Mouse (Mus musculus) heart, embryonic 12.5 days (tissue): ENCODE results near the gene Zwint. TPM values are rescaled to one million over a fixed set of nuclear protein-coding genes. Genes with fewer than 3 reads are reported as not detected.
A peak's percentile ranks its signal among the peaks of the same experiment; 100 is the strongest.

Experiments
- ATAC-seq: fragments of 200-750 bp; cut with Nextera tagmentation; 2 replicates; pipeline ENCODE4 v1.8.0; 2017; ENCODE audit warnings: moderate TSS enrichment, moderate library complexity; ENCODE audit not compliant: insufficient number of reproducible peaks, low FRiP score
- H3K27ac ChIP-seq: fragments of 300-500 bp; sonication (generic); 2 replicates; pipeline ENCODE4 v1.5.1; 2016; ENCODE audit warnings: mild to moderate bottlenecking, moderate library complexity; ENCODE audit not compliant: poor library complexity, severe bottlenecking
- H3K27me3 ChIP-seq: fragments of 300-500 bp; sonication (generic); replicated peaks from 2 replicates; pipeline ENCODE4 v1.6.1; 2016; ENCODE audit warnings: mild to moderate bottlenecking, moderate library complexity
- H3K36me3 ChIP-seq: fragments of 300-500 bp; sonication (generic); 2 replicates; pipeline ENCODE4 v1.6.1; 2016; ENCODE audit warnings: mild to moderate bottlenecking, moderate library complexity
- H3K4me1 ChIP-seq: fragments of 300-500 bp; sonication (generic); replicated peaks from 2 replicates; pipeline ENCODE4 v1.6.1; 2016; ENCODE audit warnings: mild to moderate bottlenecking
- H3K4me2 ChIP-seq: fragments of 300-500 bp; sonication (generic); 2 replicates; pipeline ENCODE4 v1.6.1; 2016; ENCODE audit warnings: mild to moderate bottlenecking, moderate library complexity
- H3K4me3 ChIP-seq: fragments of 300-500 bp; sonication (generic); 2 replicates; pipeline ENCODE4 v1.5.1; 2016; ENCODE audit warnings: mild to moderate bottlenecking
- H3K9ac ChIP-seq: fragments of 300-500 bp; sonication (generic); 2 replicates; pipeline ENCODE4 v1.6.1; 2016; ENCODE audit warnings: mild to moderate bottlenecking, moderate library complexity
- H3K9me3 ChIP-seq: fragments of 300-500 bp; sonication (generic); replicated peaks from 2 replicates; pipeline ENCODE4 v1.6.1; 2016; ENCODE audit warnings: mild to moderate bottlenecking, moderate library complexity
- WGBS: fragments of 180-500 bp; shearing (Covaris S2); methylation state at CpG from one replicate; pipeline ENCODE4 v1.1.7; 2016; 5-methylcytosine and 5-hydroxymethylcytosine counted together
- polyA plus RNA-seq: library from polyadenylated mRNA; unstranded; fragments of >200 nt; fragmentation: Nextera tagmentation; extraction: Ambion mirVana; gene quantifications from 2 replicates; pipeline ENCODE4 v1.2.1, GENCODE M21; 2016

The Zwint gene
- 302 and 304 TPM in 2 replicates for polyA plus RNA-seq

DNA sequence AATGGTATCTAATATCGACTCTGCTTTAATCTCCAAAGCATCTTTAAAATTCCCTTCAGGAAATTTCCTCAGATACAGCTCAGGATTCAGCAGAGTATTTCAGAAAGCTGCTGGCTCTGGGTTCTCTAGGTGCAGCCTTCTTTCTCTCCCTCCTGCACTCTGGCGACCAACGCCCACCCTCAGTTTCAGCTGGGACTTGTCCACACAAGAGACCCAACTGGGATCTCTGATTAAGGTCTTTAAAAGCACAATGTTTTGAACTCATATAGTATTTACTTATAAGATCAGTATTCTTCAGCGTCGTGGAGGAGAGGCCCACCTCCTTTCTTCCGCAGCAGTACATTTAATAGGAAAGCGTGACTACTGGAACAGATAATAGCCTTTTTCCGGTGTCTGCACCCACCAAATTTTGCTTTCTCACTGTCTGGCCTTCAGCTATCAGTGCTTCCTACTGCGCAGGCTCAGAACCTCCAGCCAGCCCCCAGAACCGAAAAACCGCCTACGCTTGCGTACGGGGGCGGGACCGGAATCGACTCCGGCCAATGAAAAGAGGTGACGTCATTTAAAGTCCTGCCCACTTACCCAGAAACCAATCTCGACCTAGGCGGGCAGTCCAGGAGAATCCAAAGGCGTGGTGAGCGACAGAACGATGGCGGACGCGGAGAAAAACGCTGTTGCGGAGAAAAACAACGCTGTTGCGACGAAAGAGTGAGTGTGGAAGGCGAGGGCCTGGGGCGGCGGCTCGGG lies at the start of gene Zwint:
Gene Zwint, plus strand, starts transcription at position 576 of the 747 bp plus-strand sequence.
- Histone ChIP-seq H3K27ac (peak within 1 kb of the TSS; percentile 96), H3K27me3 (no peaks in the 10 kb centered on the region), H3K9me3 (no peaks in the 10 kb centered on the region), H3K4me1 (peaks cover 21% of the 10 kb centered on the region), H3K4me2 (peak within 1 kb of the TSS; percentile 77), H3K4me3 (peak within 1 kb of the TSS; percentile 81), H3K36me3 (peaks cover 28% of the 10 kb centered on the region), H3K9ac (peak within 1 kb of the TSS; percentile 89)
- 2% methylated on average over 36 of the region's 36 CpGs for WGBS
- peak; percentile 99 for ATAC-seq

DNA sequence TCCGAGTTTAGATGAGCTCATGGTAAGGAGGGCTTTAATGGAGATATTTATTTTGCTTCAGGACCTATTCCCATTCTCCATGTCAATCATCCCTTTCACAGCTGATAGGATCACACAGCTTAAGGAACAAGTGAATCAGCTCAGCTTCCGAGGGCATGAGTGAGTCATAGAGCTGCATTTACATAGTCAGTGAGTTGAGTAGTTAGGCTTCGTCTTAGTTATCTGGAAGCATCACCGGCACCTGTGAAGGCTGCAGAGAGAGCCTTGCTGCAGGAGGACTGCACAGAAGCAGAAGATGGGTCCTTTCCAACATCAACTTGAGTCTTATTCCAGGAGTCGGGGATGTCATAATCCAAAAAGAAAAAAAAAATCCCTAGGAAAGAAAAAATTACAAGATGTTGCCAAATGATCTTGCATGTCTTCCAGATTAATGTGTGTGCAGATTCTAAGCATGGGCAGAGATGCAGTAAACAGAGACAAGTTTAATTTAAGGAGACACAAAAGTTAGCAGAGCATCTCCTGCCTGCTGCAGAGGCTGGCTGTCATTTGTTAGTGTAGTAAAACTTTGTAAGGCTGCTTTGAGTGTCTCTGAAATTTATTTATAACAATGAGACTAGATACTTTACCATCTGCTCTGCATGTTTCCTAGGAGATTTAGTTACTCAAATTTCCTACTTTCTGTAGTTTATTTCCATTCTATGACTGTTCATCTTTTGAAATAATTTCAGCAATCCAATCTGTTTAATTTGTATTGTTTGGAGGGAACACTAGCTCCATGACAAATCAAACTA lies 41.3 kb upstream of the Zwint start:
- H3K27ac ChIP-seq, result no peak overlapping the region
- peaks cover 6% of the 10 kb centered on the region for H3K9me3 ChIP-seq
- no peaks in the 10 kb centered on the region for H3K36me3 ChIP-seq
- no peak overlapping the region for H3K4me3 ChIP-seq
- ATAC-seq, result no peak
- 56% methylated on average over 5 of the region's 5 CpGs for WGBS
- no peaks in the 10 kb centered on the region for H3K4me1 ChIP-seq
- H3K27me3 ChIP-seq, result no peaks in the 10 kb centered on the region
- H3K4me2 ChIP-seq, result no peak overlapping the region
- no peak overlapping the region for H3K9ac ChIP-seq

DNA sequence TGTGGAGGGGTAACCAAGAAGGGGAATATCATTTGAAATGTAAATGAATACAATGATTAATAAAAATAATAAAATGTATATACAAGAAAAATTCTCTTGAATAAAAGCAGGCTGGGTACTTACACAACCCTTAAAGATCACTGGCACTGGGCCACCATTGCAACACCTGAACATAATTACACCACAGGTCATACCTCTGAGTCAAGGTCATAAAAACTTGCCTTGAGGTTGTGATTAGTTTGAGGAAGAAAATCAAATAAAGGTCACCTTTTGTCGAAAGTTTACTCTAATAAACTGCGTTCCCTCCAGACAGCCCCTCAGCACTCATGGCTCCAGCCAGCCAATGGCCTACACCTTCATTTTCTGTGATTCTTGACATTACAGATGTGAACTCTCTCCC lies 38.5 kb upstream of the Zwint start:
- no peaks in the 10 kb centered on the region for H3K4me1 ChIP-seq
- H3K36me3 ChIP-seq, result no peaks in the 10 kb centered on the region
- no peak for ATAC-seq
- H3K9me3 ChIP-seq, result peaks cover 6% of the 10 kb centered on the region
- H3K4me3 ChIP-seq, result no peak overlapping the region
- H3K4me2 ChIP-seq, result no peak overlapping the region
- WGBS, result 88% methylated on average over 2 of the region's 2 CpGs
- no peaks in the 10 kb centered on the region for H3K27me3 ChIP-seq
- no peak overlapping the region for H3K9ac ChIP-seq
- no peak overlapping the region for H3K27ac ChIP-seq

DNA sequence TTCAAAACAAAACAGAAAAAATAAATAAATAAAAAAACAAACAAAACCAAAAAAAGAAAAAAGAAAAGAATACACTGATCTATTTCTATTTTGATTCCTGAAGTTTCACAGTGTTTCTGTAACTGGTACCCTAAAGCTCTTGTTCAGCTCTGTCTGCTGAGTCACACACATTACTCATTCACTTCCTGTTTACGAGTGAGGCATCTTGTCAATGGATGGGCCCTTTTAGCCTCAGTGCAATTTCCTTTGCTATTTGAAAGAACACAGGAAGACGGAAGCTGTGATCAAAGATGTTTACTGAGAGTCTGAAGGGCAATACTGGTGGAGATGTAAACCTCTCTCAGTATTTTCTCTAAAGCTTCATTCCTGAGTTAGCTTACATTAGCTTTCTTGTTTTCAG lies 34.1 kb upstream of the Zwint start:
- Histone ChIP-seq H3K4me2 (no peak overlapping the region), H3K4me3 (no peak overlapping the region), H3K27ac (no peak overlapping the region), H3K4me1 (no peaks in the 10 kb centered on the region), H3K9ac (no peak overlapping the region), H3K9me3 (peaks cover 2% of the 10 kb centered on the region), H3K27me3 (no peaks in the 10 kb centered on the region), H3K36me3 (no peaks in the 10 kb centered on the region)
- no peak for ATAC-seq
- whole genome bisulfite sequencing, result 52% methylated on average over 2 of the region's 2 CpGs

DNA sequence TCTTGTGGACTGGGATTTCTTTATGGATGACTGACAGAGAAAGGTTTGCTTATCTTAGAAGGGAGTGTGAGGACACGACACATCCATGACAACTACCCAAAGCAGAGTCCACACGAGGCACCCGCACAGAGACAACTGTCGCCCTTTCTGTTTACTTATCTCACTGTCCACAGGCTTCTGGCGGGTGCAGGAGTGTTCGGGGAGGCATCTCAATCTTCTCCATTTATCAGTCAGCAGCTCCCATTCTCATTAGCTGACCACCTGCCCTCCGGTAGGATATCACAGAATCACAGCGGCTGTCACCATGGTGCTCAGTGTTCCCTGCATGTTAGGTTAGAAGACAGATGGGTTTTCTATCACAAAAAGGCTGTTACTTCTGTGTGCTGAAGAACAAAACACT lies 31.1 kb upstream of the Zwint start:
- Histone ChIP-seq H3K27ac (no peak overlapping the region), H3K4me2 (no peak overlapping the region), H3K36me3 (no peaks in the 10 kb centered on the region), H3K4me1 (no peaks in the 10 kb centered on the region), H3K9ac (no peak overlapping the region), H3K27me3 (no peaks in the 10 kb centered on the region), H3K9me3 (no peaks in the 10 kb centered on the region), H3K4me3 (no peak overlapping the region)
- 22% methylated on average over 8 of the region's 8 CpGs for WGBS
- ATAC-seq, result no peak

DNA sequence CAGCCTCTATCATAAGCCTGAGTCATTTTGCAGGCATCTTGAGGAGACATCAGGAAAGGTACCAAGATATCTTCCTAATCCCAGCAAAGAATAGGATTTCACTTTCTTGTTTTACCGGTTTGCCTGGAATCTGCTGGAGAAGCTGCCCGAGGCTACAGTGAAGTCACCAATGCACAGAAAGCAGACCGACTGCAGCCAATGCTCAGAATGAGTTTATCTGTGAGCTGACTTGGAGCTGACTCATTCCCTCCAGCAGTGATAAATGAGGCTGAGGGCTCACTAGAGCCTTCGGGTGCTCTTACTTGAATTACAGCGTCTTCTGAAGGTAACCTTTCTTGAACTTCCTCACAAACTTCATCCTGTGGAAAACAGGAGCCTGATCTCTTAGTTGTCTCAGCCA lies 20.5 kb upstream of the Zwint start:
- Histone ChIP-seq H3K27ac (no peak overlapping the region), H3K4me3 (no peak overlapping the region), H3K4me2 (no peak overlapping the region), H3K9ac (no peak overlapping the region), H3K4me1 (0 out of 2 replicates have a peak, but pooled peaks cover 9% of the 10 kb centered on the region), H3K9me3 (no peaks in the 10 kb centered on the region), H3K27me3 (no peaks in the 10 kb centered on the region), H3K36me3 (no peaks in the 10 kb centered on the region)
- 8% methylated on average over 5 of the region's 5 CpGs for WGBS
- peak; percentile 22; the same call in 1 of the 2 replicates for ATAC-seq

DNA sequence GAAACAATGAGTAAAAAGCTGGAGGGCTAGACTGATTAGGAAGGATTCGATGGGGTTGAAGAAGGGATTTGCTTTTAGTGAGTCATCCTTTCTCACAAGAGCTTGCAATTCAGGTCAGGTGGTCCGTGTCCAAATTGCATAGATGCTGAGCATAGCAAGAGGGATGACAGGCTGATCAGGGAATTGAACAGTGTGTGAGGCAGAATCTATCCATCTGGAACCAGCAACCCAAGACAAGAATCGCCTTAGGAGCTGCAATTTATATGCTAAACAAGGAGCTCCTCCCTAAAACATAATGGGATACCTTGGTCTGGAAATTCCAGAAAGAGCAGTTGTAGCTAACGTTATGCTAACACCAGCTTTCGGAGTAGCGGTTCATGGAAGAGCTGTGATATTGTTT lies 3.8 kb upstream of the Zwint start:
- Histone ChIP-seq H3K4me3 (no peak overlapping the region), H3K4me2 (no peak overlapping the region), H3K27ac (no peak overlapping the region), H3K36me3 (peaks cover under 1% of the 10 kb centered on the region; the same call in 1 of the 2 replicates), H3K9ac (no peak overlapping the region), H3K9me3 (no peaks in the 10 kb centered on the region), H3K4me1 (peaks cover 8% of the 10 kb centered on the region), H3K27me3 (no peaks in the 10 kb centered on the region)
- no peak for ATAC-seq
- 65% methylated on average over 6 of the region's 6 CpGs for WGBS

DNA sequence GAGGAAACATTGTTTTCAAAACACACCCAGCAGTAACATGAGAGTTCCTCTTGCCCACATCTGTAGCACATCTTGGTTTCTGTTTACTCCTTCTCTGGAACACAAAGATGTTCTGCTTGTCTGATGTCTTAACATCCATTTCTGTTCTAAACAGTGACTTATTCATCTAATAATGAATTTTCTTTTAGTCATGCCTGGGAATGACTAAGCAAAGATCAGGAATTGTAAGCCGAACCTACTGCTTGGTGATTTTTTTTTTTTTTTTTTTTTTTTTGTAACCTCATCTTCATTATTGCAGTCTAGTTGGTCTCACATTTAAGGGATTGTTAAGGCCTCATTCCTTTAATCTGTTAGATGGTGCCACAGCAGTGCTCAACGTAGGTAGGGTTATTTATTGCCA lies 848 bp upstream of the Zwint start:
- Histone ChIP-seq H3K27me3 (no peaks in the 10 kb centered on the region), H3K4me1 (peaks cover 21% of the 10 kb centered on the region), H3K27ac (peak overlapping the region; percentile 89; the same call in 1 of the 2 replicates), H3K36me3 (peaks cover 23% of the 10 kb centered on the region), H3K4me3 (peak overlapping the region; percentile 81; the same call in 1 of the 2 replicates), H3K4me2 (peak overlapping the region; percentile 56), H3K9me3 (no peaks in the 10 kb centered on the region), H3K9ac (no peak overlapping the region)
- 71% methylated on average over 2 of the region's 2 CpGs for WGBS
- ATAC-seq, result no peak

DNA sequence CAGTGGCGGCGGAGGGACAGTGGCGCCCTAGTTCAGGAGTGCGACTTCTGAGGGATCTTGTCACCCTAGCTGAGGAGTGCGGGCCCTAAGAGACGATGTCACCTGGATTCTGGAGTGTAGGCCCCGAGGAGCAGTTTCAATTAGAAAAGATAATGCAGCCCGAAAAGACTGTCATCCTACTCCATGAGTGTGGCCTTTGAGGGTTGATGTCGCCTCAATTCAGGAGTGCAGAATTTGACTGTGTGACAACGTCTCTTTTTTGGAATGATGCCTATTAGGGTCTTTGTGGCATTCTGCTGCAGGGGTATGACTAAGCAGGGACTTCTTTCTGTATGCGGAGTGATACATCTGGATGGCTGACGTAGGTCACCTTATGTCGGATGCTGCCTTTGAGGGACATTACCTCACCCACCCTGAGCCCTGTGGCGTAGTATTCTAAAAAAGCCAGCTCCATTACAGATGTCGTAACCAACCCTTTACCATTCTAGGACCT lies 418 bp downstream of the Zwint start:
- 2% methylated on average over 15 of the region's 15 CpGs for WGBS

DNA sequence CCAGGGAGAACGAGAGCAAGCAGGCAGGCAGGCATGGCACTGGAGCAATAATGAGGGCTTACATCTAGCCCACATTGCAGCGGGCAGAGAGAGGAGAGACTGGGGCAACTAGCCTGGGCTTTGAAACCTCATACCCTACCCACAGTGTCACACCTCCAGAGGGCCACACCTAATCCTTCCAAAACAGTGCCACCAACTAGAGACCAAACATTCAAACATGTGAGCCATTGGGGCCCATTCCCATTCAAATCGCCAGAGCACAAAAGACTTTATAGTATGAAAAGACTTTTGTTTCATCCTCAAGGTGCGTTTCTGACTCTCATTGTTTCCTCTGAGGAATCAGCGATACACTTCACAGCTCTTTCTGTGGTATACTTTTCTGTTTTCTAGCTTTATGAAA lies 4.6 kb downstream of the Zwint start:
- no peaks in the 10 kb centered on the region for H3K27me3 ChIP-seq
- WGBS, result 93% methylated on average over 5 of the region's 5 CpGs
- ATAC-seq, result no peak
- peaks cover 18% of the 10 kb centered on the region for H3K4me1 ChIP-seq
- H3K36me3 ChIP-seq, result peaks cover 65% of the 10 kb centered on the region
- no peak overlapping the region for H3K27ac ChIP-seq
- H3K4me3 ChIP-seq, result no peak overlapping the region
- no peak overlapping the region for H3K4me2 ChIP-seq
- no peaks in the 10 kb centered on the region for H3K9me3 ChIP-seq
- H3K9ac ChIP-seq, result no peak overlapping the region

More for the DNA sequence above, 418 bp downstream of the Zwint start:
- ATAC-seq, result peak; percentile 79
- Histone ChIP-seq H3K27me3 (no peaks in the 10 kb centered on the region), H3K27ac (peak overlapping the region; percentile 96), H3K4me2 (peak overlapping the region; percentile 77), H3K9ac (peak overlapping the region; percentile 89), H3K4me1 (peaks cover 21% of the 10 kb centered on the region), H3K36me3 (peaks cover 33% of the 10 kb centered on the region), H3K4me3 (peak overlapping the region; percentile 81), H3K9me3 (no peaks in the 10 kb centered on the region)

DNA sequence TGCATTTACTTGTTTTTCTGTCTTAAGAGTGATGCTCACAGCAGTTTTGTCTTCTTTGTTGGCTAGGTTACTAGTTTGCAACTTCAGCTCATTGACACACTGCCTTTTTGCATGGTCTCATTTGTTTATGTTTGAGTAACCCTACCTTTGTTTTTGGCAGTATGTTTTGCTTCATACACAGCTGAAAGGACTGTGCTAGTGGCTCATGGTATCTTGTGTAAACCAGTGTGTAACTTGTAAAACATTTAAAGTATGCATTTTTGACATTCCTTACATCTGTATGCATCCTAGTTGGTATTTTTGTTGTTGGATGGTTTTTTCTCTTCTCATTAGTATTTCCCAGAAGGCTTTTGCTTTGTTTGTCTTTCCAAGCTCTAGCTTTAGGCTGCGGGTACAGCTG lies 5.7 kb downstream of the Zwint start:
- no peak overlapping the region for H3K27ac ChIP-seq
- no peaks in the 10 kb centered on the region for H3K27me3 ChIP-seq
- peaks cover 22% of the 10 kb centered on the region for H3K4me1 ChIP-seq
- H3K9me3 ChIP-seq, result no peaks in the 10 kb centered on the region
- no peak overlapping the region for H3K4me3 ChIP-seq
- no peak for ATAC-seq
- H3K4me2 ChIP-seq, result no peak overlapping the region
- H3K36me3 ChIP-seq, result peaks cover 75% of the 10 kb centered on the region
- WGBS, result 90% methylated on average over 1 of the region's 1 CpGs
- no peak overlapping the region for H3K9ac ChIP-seq
